Mouse (Mus musculus) embryo, embryonic 10 days (tissue): ENCODE data around the gene Csn3.
A peak's percentile ranks its signal among the peaks of the same experiment; 100 is the strongest.

Source experiments
- DNase-seq: peaks from one replicate; pipeline ENCODE4 v3.0.0-alpha.2; 2015; ENCODE audit warnings: low spot score

Csn3 gene

GRCm38 (mm10) chr5:87925372-87925771, at the start of gene Csn3:
Csn3 (plus strand) TSS chr5:87925579.
- DNase-seq = peak; percentile 73

DNA sequence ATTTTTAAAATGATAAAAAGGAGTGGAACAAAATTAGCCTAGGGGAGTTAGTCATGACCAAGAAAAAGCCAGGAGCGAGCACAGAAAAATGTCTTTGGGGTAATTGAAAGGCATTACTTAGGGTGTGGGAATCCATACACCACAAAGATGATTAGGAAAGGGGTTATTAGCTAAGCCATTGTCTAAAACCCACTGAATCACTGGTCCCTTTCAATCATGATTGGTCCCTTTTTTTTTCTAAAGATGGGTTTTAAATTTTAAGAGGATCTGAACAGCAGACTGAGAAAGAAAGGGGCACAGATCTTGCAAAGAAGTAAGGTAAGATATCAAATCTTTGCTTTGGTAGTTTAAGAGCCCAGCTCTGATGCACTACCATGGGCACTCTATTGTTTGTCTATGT, 40.6 kb upstream of the Csn3 start, which contains the start of gene Odam:
Gene Odam, plus strand, starts transcription at position 301 of the 400 bp plus-strand sequence.
- DNase-seq = no peak

GRCm38 (mm10) chr5:87931603-87932002, 6.2 kb downstream of the Csn3 start:
- DNase-seq = no peak

GRCm38 (mm10) chr5:87940752-87941151, 15.4 kb downstream of the Csn3 start:
- DNase-seq = peak; percentile 8

DNA sequence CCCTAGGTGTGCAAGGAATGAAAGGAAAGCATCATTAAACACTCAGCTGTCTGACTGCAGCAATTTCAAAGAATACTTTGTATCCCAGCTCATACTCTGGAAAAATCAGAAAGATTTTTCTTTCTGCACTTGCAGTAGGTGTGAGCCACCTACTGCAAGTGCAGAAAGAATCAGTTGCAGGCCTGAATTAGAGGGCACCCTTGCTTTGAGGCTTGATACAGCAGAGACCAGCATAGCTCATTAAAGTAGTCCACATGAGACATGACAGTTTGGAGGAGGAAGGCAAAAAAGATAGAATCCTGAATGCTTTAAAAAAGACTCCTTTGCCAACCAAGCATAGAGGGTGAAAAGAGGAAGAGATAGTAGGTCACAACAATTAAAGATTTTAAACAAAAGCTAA, 17.1 kb downstream of the Csn3 start:
- DNase-seq = no peak

DNA sequence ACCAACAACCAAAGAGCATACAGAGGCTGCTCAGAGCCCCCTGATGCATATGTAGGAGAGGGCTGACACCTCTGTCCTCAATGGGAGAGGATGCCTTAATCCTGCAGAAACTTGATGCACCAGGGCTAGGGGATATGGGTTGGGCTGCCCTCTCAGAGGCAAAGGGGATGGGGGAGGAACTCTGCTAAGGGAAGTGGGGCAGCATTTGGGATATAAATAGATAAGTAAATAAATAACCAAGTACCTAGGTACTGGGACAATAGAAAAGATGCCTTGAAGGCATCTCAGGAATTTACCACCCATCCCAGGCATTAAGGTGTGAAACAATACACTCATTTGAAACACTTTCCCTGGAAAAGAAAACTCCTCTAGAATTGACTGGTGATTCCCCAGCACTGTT, 26.5 kb downstream of the Csn3 start:
- DNase-seq = no peak

- no peak for DNase-seq
Measured at GRCm38 (mm10) chr5:87969201-87969600, 43.8 kb downstream of the Csn3 start, which contains the start of the genes 2310003L06Rik and Gm28434. 2310003L06Rik (plus strand) TSS chr5:87969459. Gm28434 (plus strand) TSS chr5:87969517.

DNA sequence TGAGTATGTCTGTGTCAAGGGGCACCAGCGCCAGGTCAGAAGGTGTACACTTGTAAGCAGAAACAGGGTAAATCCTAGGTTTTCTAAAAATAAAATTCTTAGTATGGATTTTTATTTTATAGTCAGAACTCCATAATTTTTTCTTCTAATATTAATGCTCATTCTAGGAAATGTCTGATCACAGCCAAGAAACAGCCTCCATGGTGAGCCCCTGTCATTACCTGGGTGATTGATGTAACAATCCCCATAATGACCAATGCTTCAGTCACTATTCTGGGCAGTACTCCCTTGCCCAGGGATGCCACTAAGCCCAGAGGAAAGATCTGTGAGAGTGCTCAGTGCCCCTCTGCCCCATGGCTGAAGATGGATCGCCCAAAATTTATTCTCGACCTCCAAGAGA, 53.8 kb downstream of the Csn3 start, which contains the start of gene Cabs1:
Gene Cabs1, plus strand, starts transcription at position 301 of the 400 bp plus-strand sequence.
- DNase-seq = no peak
